Mouse (Mus musculus): ENCODE results near the gene Ostm1.

Gene Ostm1

GRCm38 (mm10) chr10:42583157-42583872 is at the start of gene Ostm1, which contains the start of gene Nr2e1:
Gene Ostm1 (plus strand): TSS chr10:42583822.
Gene Nr2e1 (minus strand): TSS chr10:42583632.
- no peak for DNase-seq (ENCODE audit: low spot score)

GRCm38 (mm10) chr10:42533836-42534453 is 49.7 kb upstream of the Ostm1 start:
- no peak for DNase-seq (ENCODE audit: low spot score)

- DNase-seq (ENCODE audit: low spot score), result no peak
Observed at GRCm38 (mm10) chr10:42537571-42538316, 45.9 kb upstream of the Ostm1 start.

GRCm38 (mm10) chr10:42545707-42546503 is 37.7 kb upstream of the Ostm1 start:
- no peak for DNase-seq (ENCODE audit: low spot score)

GRCm38 (mm10) chr10:42546507-42546906 is 37.1 kb upstream of the Ostm1 start:
- DNase-seq (ENCODE audit: low spot score), result no peak

- DNase-seq (ENCODE audit: low spot score), result no peak
Observed at GRCm38 (mm10) chr10:42559581-42560200, 23.9 kb upstream of the Ostm1 start.

- no peak for DNase-seq (ENCODE audit: low spot score)
Observed at GRCm38 (mm10) chr10:42562272-42562671, 21.4 kb upstream of the Ostm1 start.

- DNase-seq (ENCODE audit: low spot score), result no peak
Observed at GRCm38 (mm10) chr10:42572567-42572966, 11.1 kb upstream of the Ostm1 start.

- no peak for DNase-seq (ENCODE audit: low spot score)
Observed at GRCm38 (mm10) chr10:42572971-42573370, 10.7 kb upstream of the Ostm1 start.

GRCm38 (mm10) chr10:42574639-42575038 is 9.0 kb upstream of the Ostm1 start:
- peak; percentile 41 for DNase-seq (ENCODE audit: low spot score)

- DNase-seq (ENCODE audit: low spot score), result no peak
Observed at GRCm38 (mm10) chr10:42577525-42578280, 5.9 kb upstream of the Ostm1 start.

GRCm38 (mm10) chr10:42578281-42578675 is 5.3 kb upstream of the Ostm1 start:
- DNase-seq (ENCODE audit: low spot score), result no peak

GRCm38 (mm10) chr10:42578698-42579474 is 4.7 kb upstream of the Ostm1 start:
- DNase-seq (ENCODE audit: low spot score), result no peak

- DNase-seq (ENCODE audit: low spot score), result no peak
Observed at GRCm38 (mm10) chr10:42579475-42580130, 4.0 kb upstream of the Ostm1 start.

GRCm38 (mm10) chr10:42580131-42580950 is 3.3 kb upstream of the Ostm1 start:
- DNase-seq (ENCODE audit: low spot score), result no peak

GRCm38 (mm10) chr10:42580951-42581277 is 2.7 kb upstream of the Ostm1 start:
- no peak for DNase-seq (ENCODE audit: low spot score)

- no peak for DNase-seq (ENCODE audit: low spot score)
Observed at GRCm38 (mm10) chr10:42581694-42582565, 1.7 kb upstream of the Ostm1 start.

All from adipocyte (in vitro differentiated cells).